Mouse (Mus musculus) limb, embryonic 12.5 days (tissue): ENCODE measurements around the gene Pitpnm1. TPM values are rescaled to one million over a fixed set of nuclear protein-coding genes. Genes with fewer than 3 reads are reported as not detected.

Experiments
- ATAC-seq: fragments of 200-750 bp; cut with Nextera tagmentation; 2 replicates; pipeline ENCODE4 v1.8.0; 2017; ENCODE audit warnings: low read depth, moderate TSS enrichment; ENCODE audit not compliant: insufficient number of reproducible peaks, insufficient read depth, low FRiP score, low TSS enrichment
- H3K27ac ChIP-seq: fragments of 300-500 bp; sonication (generic); 2 replicates; pipeline ENCODE4 v1.5.1; 2016; ENCODE audit warnings: mild to moderate bottlenecking, moderate library complexity
- H3K27me3 ChIP-seq: fragments of 300-500 bp; sonication (generic); 2 replicates; pipeline ENCODE4 v1.6.1; 2016; ENCODE audit warnings: mild to moderate bottlenecking, moderate library complexity
- H3K36me3 ChIP-seq: fragments of 300-500 bp; sonication (generic); 2 replicates; pipeline ENCODE4 v1.6.1; 2016; ENCODE audit warnings: mild to moderate bottlenecking, moderate library complexity
- H3K4me1 ChIP-seq: fragments of 300-500 bp; sonication (generic); replicated peaks from 2 replicates; pipeline ENCODE4 v1.6.1; 2016
- H3K4me2 ChIP-seq: fragments of 300-500 bp; sonication (generic); 2 replicates; pipeline ENCODE4 v1.6.1; 2016; ENCODE audit warnings: mild to moderate bottlenecking, moderate library complexity
- H3K4me3 ChIP-seq: fragments of 300-500 bp; sonication (generic); replicated peaks from 2 replicates; pipeline ENCODE4 v1.5.1; 2016; ENCODE audit warnings: mild to moderate bottlenecking
- H3K9ac ChIP-seq: fragments of 300-500 bp; sonication (generic); replicated peaks from 2 replicates; pipeline ENCODE4 v1.6.1; 2016; ENCODE audit warnings: mild to moderate bottlenecking, moderate library complexity
- H3K9me3 ChIP-seq: fragments of 300-500 bp; sonication (generic); 2 replicates; pipeline ENCODE4 v1.6.1; 2016; ENCODE audit warnings: mild to moderate bottlenecking, moderate library complexity
- WGBS: fragments of 180-500 bp; shearing (Covaris S2); methylation state at CpG from one replicate; pipeline ENCODE4 v1.1.7; 2016; 5-methylcytosine and 5-hydroxymethylcytosine counted together
- polyA plus RNA-seq: library from polyadenylated mRNA; unstranded; fragments of >200 nt; fragmentation: Nextera tagmentation; extraction: Ambion mirVana; gene quantifications from 2 replicates; pipeline ENCODE4 v1.2.1, GENCODE M21; 2016

The Pitpnm1 gene
- polyA plus RNA-seq, 1 experiment from 2014 or later = 13.0 TPM

GRCm38 (mm10) chr19:4106654-4107053 lies 6.9 kb downstream of the Pitpnm1 start:
- Histone ChIP-seq H3K27ac (no peak overlapping the region), H3K27me3 (peaks cover 18% of the 10 kb centered on the region), H3K9ac (no peak overlapping the region), H3K4me3 (no peak overlapping the region), H3K4me1 (peaks cover 4% of the 10 kb centered on the region; the same call in 1 of the 2 replicates), H3K4me2 (no peak overlapping the region), H3K36me3 (peaks cover 10% of the 10 kb centered on the region), H3K9me3 (no peaks in the 10 kb centered on the region)
- 88% methylated on average over 14 of the region's 14 CpGs for WGBS
- ATAC-seq = no peak

- Histone ChIP-seq H3K4me1 (peaks cover 10% of the 10 kb centered on the region), H3K36me3 (peaks cover 26% of the 10 kb centered on the region), H3K27me3 (no peaks in the 10 kb centered on the region), H3K4me2 (no peak overlapping the region), H3K9me3 (no peaks in the 10 kb centered on the region), H3K9ac (no peak overlapping the region), H3K27ac (no peak overlapping the region), H3K4me3 (no peak overlapping the region)
- WGBS = 87% methylated on average over 9 of the region's 9 CpGs
- no peak for ATAC-seq
Measured at GRCm38 (mm10) chr19:4108535-4108934, 8.7 kb downstream of the Pitpnm1 start.

GRCm38 (mm10) chr19:4112063-4112960 lies 12.5 kb downstream of the Pitpnm1 start:
- H3K4me2 ChIP-seq = no peak overlapping the region
- H3K9ac ChIP-seq = no peak overlapping the region
- WGBS = 93% methylated on average over 26 of the region's 26 CpGs
- no peaks in the 10 kb centered on the region for H3K9me3 ChIP-seq
- no peak for ATAC-seq
- H3K27me3 ChIP-seq = no peaks in the 10 kb centered on the region
- H3K36me3 ChIP-seq = peaks cover 61% of the 10 kb centered on the region
- H3K4me1 ChIP-seq = peaks cover 19% of the 10 kb centered on the region
- no peak overlapping the region for H3K27ac ChIP-seq
- H3K4me3 ChIP-seq = no peak overlapping the region

DNA sequence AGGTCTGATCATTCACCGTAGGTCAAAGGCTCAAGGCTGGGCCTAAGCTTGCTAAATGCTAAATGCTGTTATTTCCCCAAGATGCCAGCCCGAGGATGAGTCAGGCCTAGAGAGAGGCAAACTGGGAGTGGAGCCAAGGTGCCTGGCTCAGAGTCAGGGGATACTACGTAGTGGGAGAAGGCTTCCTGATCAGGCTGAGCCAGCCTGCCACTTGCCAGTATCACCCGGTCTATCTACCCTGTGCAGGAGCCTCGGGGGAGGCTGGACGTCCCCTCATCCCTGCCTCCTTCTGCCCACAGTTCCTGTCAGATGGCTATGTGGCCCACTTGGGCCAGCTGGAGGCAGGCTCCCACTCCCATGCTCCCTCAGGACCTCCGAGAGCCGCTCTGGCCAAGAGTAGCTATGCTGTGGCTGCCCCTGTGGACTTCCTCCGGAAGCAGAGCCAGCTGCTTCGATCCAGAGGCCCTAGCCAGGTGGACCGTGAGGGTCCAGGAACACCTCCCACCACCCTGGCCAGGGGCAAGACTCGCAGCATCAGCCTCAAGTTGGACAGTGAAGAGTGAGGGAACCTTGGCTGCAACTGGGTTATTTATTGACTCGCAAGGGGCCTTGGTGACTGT lies 13.5 kb downstream of the Pitpnm1 start:
- Histone ChIP-seq H3K27ac (peak overlapping the region; percentile 83), H3K4me2 (peak overlapping the region; percentile 15; the same call in 1 of the 2 replicates), H3K27me3 (no peaks in the 10 kb centered on the region), H3K9ac (no peak overlapping the region; the same call in 1 of the 2 replicates), H3K4me1 (peaks cover 19% of the 10 kb centered on the region), H3K9me3 (no peaks in the 10 kb centered on the region), H3K4me3 (no peak overlapping the region), H3K36me3 (peaks cover 71% of the 10 kb centered on the region)
- ATAC-seq = 0 out of 2 replicates have a peak, but pooled peaks have one; percentile 14
- 79% methylated on average over 13 of the region's 13 CpGs for WGBS

GRCm38 (mm10) chr19:4113806-4114230 lies 14.0 kb downstream of the Pitpnm1 start:
- Histone ChIP-seq H3K36me3 (peaks cover 74% of the 10 kb centered on the region), H3K4me3 (no peak overlapping the region), H3K27ac (peak overlapping the region; percentile 83), H3K9me3 (no peaks in the 10 kb centered on the region), H3K4me1 (peaks cover 19% of the 10 kb centered on the region), H3K27me3 (no peaks in the 10 kb centered on the region), H3K4me2 (peak overlapping the region; percentile 15; the same call in 1 of the 2 replicates), H3K9ac (peak overlapping the region; percentile 4; the same call in 1 of the 2 replicates)
- 23% methylated on average over 5 of the region's 5 CpGs for WGBS
- ATAC-seq = peak; percentile 22; the same call in 1 of the 2 replicates

DNA sequence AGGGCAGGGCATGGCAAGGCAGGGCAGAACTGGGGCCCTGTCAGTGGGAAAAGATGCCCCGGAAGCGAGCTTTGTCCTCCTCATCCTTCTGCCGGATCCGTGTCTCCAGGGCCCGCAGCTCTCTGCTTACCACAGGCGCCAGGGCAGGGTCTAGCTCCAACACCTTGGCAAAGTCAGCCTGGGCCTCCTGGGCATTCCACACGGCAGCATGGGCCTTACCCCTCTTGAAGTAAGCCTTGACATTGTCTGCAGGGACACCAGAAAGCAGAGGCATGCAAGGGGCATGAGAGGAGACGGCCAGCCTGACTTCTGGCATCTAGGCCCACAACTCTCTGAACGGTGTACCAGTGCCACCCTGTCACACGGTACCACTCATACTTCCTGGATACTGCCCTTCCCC lies 14.8 kb downstream of the Pitpnm1 start:
- no peak overlapping the region for H3K9ac ChIP-seq
- H3K27ac ChIP-seq = peak overlapping the region; percentile 83
- H3K4me2 ChIP-seq = no peak overlapping the region
- peaks cover 76% of the 10 kb centered on the region for H3K36me3 ChIP-seq
- H3K9me3 ChIP-seq = no peaks in the 10 kb centered on the region
- H3K4me1 ChIP-seq = peaks cover 19% of the 10 kb centered on the region
- ATAC-seq = no peak
- no peaks in the 10 kb centered on the region for H3K27me3 ChIP-seq
- no peak overlapping the region for H3K4me3 ChIP-seq
- 85% methylated on average over 10 of the region's 10 CpGs for WGBS

DNA sequence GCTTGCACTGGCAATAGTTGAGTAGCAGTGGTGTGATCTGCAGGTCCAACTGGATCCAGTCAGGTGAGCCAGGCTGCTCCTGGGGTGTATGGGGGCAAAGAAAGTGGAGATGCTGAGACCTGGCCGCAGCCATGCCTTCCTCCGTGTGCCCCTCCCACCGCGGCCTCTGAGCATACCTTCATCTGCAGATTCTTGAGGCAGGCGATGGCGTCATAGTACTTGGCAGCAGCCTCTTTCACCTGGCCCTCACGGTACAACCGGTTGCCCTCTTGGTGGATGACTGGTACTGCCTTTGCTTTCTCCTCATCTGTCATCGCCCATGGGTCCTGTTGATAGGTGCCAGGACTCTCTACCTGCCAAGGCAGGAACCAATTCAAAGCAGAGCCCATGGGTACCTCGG lies 15.3 kb downstream of the Pitpnm1 start:
- Histone ChIP-seq H3K4me2 (no peak overlapping the region), H3K4me1 (peaks cover 19% of the 10 kb centered on the region), H3K4me3 (no peak overlapping the region), H3K27me3 (no peaks in the 10 kb centered on the region), H3K36me3 (peaks cover 76% of the 10 kb centered on the region), H3K27ac (no peak overlapping the region), H3K9me3 (no peaks in the 10 kb centered on the region), H3K9ac (no peak overlapping the region)
- ATAC-seq = no peak
- WGBS = 96% methylated on average over 10 of the region's 10 CpGs

DNA sequence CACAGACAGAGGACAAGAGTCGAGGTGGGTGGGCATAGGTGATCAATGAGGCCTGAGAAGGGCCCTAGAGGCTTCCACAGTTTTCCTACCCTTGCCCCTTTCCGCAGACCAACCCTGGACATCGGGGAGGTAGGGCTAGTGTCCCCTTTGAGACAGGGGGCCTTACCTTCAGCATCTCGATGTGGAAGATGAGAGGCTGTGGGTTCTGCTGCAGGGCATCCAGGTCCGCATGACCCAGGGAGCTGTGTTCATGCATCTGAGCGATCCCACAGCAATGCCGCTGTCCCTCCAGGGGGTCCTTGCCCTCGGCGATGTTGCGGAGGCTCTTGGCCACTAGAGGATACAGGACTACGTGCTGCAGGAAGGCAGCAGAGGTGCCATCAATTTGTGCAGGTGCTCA lies 16.0 kb downstream of the Pitpnm1 start:
- ATAC-seq = no peak
- no peak overlapping the region for H3K4me3 ChIP-seq
- H3K27me3 ChIP-seq = no peaks in the 10 kb centered on the region
- peaks cover 26% of the 10 kb centered on the region for H3K4me1 ChIP-seq
- peaks cover 76% of the 10 kb centered on the region for H3K36me3 ChIP-seq
- no peaks in the 10 kb centered on the region for H3K9me3 ChIP-seq
- H3K9ac ChIP-seq = no peak overlapping the region
- no peak overlapping the region for H3K4me2 ChIP-seq
- 85% methylated on average over 11 of the region's 11 CpGs for WGBS
- H3K27ac ChIP-seq = no peak overlapping the region

DNA sequence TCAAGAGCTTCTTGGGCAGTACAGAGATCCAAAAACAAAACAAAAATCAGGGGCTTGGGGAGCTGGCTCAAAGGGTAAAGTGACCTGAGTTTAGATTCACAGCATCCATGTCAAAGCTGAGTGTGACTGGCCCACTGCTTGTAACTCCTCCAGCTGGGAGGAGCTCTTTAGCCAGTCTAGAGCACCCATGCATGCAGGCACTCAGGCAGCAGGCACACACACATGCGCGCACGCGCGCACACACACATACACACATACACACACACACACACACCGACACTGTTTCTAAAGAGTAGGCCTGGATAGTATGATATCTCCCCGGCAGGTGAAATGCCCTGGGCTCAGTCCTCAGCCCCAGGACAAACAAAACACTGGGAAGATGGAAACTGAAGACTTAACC lies 17.2 kb downstream of the Pitpnm1 start:
- Histone ChIP-seq H3K36me3 (peaks cover 69% of the 10 kb centered on the region), H3K9me3 (no peaks in the 10 kb centered on the region), H3K4me2 (no peak overlapping the region), H3K4me1 (peaks cover 28% of the 10 kb centered on the region), H3K9ac (no peak overlapping the region), H3K4me3 (no peak overlapping the region), H3K27me3 (no peaks in the 10 kb centered on the region), H3K27ac (no peak overlapping the region)
- no peak for ATAC-seq
- 99% methylated on average over 7 of the region's 7 CpGs for WGBS

DNA sequence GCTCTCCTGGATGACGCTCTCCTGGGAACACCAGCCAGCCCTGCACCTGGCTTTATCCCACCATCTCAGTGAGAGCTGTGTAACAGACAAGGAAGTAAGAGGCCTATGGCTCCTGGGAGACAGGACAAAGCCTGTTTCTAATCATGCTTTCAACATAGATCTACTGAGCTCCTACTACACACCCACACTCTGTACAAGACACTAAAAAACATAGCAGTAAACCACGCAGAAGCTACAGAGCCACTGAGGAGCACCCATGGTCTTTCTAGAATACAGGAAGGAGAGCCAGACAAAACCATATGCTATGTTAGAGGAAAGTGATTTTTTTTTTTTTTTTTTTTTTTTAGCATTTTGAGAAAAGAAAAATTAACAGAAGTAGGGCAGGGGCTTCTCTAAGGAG lies 18.6 kb downstream of the Pitpnm1 start:
- H3K4me3 ChIP-seq = no peak overlapping the region
- H3K9ac ChIP-seq = no peak overlapping the region
- H3K36me3 ChIP-seq = peaks cover 55% of the 10 kb centered on the region
- WGBS = 93% methylated on average over 2 of the region's 2 CpGs
- no peaks in the 10 kb centered on the region for H3K9me3 ChIP-seq
- H3K27me3 ChIP-seq = no peaks in the 10 kb centered on the region
- ATAC-seq = no peak
- H3K4me1 ChIP-seq = peaks cover 23% of the 10 kb centered on the region
- H3K4me2 ChIP-seq = no peak overlapping the region
- no peak overlapping the region for H3K27ac ChIP-seq

DNA sequence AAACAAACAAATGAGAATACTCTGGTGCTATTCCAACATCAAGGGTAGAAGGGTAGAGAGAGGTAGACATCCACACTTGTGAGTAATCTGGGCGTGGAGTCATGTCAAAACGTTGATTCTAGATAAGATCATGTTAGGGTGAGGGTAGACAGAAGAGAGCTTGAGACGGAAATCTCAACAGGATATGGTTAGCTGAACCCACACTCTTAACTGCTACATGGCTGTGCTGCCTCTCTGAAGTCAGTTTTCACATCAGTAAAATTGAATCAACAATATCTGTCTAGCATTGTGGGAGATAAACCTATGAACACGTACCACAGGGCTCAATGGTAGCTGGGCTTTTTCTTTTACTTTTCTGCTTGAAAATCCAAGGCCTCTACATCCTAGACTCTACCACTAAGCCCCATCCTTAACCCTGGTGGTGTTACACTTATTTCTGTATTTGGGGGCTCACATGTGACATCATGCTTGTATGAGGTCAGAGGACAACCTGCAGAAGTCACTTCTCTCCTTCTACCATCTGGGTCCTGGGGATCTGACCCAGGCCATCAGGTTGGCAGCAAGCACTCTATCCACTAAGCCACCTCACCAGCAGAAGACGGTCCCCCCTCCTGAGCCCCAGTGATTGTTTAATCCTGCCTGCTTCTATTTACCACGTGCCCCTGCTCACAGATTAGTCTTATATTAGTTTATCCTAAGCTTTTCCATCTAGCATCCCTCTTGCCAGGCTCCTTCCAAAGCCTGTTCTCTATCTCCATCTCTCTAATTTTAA lies 20.1 kb downstream of the Pitpnm1 start:
- no peaks in the 10 kb centered on the region for H3K27me3 ChIP-seq
- H3K9ac ChIP-seq = no peak overlapping the region
- no peak overlapping the region for H3K27ac ChIP-seq
- peak overlapping the region; percentile 47; the same call in 1 of the 2 replicates for H3K4me3 ChIP-seq
- H3K4me1 ChIP-seq = peaks cover 16% of the 10 kb centered on the region
- H3K9me3 ChIP-seq = no peaks in the 10 kb centered on the region
- WGBS = 90% methylated on average over 6 of the region's 6 CpGs
- ATAC-seq = no peak
- H3K36me3 ChIP-seq = peaks cover 40% of the 10 kb centered on the region
- H3K4me2 ChIP-seq = no peak overlapping the region
